Mouse (Mus musculus): ENCODE results near the gene Pml. TPM values are rescaled to one million over a fixed set of nuclear protein-coding genes. Genes with fewer than 3 reads are reported as not detected.

The Pml gene
- polyA plus RNA-seq, 1 experiment from 2014 or later, result 4.1 TPM

- 4% methylated on average over 18 of the region's 18 CpGs for WGBS
- Histone ChIP-seq H3K4me2 (replicated peaks) (peak overlapping the region; percentile 65), H3K36me3 (no peaks in the 10 kb centered on the region), H3K27me3 (peaks cover 49% of the 10 kb centered on the region), H3K27ac (peak overlapping the region; percentile 93), H3K9ac (replicated peaks) (peak overlapping the region; percentile 80), H3K4me1 (replicated peaks) (peaks cover 63% of the 10 kb centered on the region), H3K9me3 (no peaks in the 10 kb centered on the region), H3K4me3 (replicated peaks) (peak overlapping the region; percentile 49)
- ATAC-seq, result peak; percentile 40
Observed at GRCm38 (mm10) chr9:58204448-58205000, 45.1 kb downstream of the Pml start.

DNA sequence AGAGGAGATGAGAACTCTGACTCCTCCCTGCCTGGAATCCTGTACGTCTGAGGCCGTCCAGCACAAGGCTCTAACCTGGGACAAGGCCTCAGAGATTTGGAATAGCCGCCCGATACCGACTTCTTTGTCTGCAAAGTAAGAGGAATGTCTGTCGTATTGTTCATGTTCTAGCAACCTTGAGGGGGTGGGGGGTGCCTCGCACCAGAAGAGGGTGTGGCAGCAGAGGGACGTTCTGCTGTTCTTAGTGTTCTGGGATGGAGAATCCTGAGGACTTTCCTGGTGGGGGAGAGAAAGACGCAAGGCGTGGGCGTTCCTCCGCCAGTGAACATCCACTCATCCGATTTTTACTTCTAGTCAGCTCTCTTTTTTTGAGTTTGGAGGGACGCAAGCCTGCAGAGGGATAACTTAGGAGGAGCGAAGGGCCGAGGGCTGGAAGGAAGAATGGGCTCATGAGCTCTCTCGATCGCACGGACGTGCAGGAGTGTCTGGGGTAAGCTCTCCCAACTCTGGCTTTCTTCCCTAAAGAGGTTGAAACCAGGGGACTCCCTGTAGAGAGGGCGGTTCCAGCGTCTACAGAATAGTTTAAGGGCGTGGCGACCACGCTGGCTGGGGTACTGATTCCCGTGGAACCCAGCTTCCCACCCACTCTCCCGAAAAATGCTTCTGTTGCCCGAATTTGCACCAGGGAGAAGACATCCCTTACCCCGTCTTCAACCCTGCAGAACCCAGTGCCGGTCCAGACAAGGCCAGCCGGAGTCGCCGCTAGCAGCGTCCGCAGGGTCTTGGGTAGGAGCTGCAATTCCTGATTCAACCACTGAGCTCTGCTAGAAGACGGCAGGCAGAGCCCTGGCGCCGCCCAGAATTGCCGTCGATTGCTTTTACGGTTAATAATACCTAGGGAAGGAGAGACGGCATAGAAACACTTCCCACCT is 45.8 kb downstream of the Pml start, which contains the start of the genes Islr and Islr2:
TSS of gene Islr (minus strand) at position 791 of the 932 bp plus-strand sequence.
TSS of gene Islr2 (minus strand) at position 804 of the 932 bp plus-strand sequence.
- peaks cover 70% of the 10 kb centered on the region for H3K4me1 ChIP-seq (replicated peaks)
- H3K27ac ChIP-seq, result peak within 1 kb of the TSS; percentile 93
- H3K27me3 ChIP-seq, result peaks cover 57% of the 10 kb centered on the region
- H3K36me3 ChIP-seq, result no peaks in the 10 kb centered on the region
- WGBS, result 1% methylated on average over 42 of the region's 42 CpGs
- H3K9ac ChIP-seq (replicated peaks), result peak within 1 kb of the TSS; percentile 80
- ATAC-seq, result peak; percentile 69
- H3K4me3 ChIP-seq (replicated peaks), result peak within 1 kb of the TSS; percentile 49
- H3K9me3 ChIP-seq, result no peaks in the 10 kb centered on the region
- H3K4me2 ChIP-seq (replicated peaks), result peak within 1 kb of the TSS; percentile 65

DNA sequence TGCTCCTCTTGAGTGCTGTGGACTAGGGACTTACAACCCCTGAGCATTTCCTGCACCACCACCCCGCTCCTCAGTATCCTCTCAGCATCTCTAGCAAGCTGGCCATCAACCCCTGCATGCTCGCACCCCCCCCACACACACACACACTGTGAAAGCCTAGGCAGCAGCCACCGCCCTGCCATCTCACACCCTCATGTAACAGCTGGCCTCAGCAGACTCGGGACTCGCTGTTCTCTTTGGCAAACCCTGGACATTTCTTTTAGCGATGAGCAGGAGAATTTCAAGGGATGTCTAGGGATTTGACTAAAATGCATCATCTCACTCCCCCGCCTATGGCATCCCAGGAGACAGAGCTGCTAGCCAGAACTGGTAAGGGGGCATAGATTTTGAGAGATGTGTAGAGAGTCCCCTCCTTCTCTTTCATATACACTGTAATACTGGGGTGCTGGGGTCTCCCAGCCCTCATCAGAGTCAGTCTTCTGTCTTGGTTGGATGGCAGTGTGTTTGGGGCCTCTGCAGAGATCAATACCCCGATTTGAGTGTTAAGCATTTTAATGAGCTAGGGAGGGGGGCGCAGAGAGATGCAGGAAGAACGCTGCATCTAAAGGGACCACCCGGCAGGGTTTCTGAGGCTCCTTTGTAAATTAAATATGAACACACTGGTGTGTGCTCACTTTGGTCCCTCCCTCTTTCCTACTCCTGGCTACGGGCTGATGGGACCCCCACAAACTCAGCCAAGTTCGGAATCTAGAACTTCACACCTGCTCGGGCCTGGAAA is 46.7 kb downstream of the Pml start:
- 1% methylated on average over 14 of the region's 14 CpGs for WGBS
- H3K4me2 ChIP-seq (replicated peaks), result peak overlapping the region; percentile 65
- ATAC-seq, result no peak
- peak overlapping the region; percentile 93 for H3K27ac ChIP-seq
- peaks cover 77% of the 10 kb centered on the region for H3K4me1 ChIP-seq (replicated peaks)
- peak overlapping the region; percentile 80 for H3K9ac ChIP-seq (replicated peaks)
- H3K27me3 ChIP-seq, result peaks cover 66% of the 10 kb centered on the region
- no peaks in the 10 kb centered on the region for H3K9me3 ChIP-seq
- no peaks in the 10 kb centered on the region for H3K36me3 ChIP-seq
- H3K4me3 ChIP-seq (replicated peaks), result peak overlapping the region; percentile 49

DNA sequence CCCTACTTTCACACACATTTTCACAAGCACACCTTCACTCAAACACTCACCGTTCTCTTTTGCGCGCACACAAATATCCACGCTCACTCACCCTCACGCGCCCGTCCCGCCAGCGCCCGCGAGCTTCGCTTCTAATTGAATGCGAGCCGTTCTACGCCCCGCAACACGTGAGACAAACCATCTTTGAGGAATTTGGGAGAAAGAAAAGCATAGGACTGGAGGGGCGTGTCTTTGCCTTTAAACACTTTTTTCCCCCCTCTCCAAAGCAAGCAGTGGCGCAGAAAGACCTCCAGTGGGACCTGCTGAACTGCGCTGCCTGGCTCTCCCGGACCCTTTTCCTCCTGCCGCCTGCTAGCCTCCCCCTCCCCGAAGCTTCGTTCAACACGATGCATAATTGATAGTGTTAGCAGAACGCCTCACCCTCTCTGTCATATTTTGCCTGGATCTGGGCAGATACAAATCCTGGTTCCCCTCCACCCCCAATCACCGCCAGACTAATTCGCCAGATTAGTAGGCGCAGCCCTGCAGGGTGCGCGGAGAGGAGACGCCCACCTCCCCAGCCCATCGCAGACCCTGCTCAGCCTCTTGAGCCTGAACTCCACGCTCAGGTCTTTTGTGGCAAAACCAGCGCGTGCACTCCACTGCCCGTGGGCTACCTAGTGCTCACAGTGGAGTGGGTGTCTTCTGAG is 47.6 kb downstream of the Pml start:
- peaks cover 83% of the 10 kb centered on the region for H3K4me1 ChIP-seq (replicated peaks)
- 0 out of 2 replicates have a peak, but pooled peaks have one; percentile 4 for ATAC-seq

DNA sequence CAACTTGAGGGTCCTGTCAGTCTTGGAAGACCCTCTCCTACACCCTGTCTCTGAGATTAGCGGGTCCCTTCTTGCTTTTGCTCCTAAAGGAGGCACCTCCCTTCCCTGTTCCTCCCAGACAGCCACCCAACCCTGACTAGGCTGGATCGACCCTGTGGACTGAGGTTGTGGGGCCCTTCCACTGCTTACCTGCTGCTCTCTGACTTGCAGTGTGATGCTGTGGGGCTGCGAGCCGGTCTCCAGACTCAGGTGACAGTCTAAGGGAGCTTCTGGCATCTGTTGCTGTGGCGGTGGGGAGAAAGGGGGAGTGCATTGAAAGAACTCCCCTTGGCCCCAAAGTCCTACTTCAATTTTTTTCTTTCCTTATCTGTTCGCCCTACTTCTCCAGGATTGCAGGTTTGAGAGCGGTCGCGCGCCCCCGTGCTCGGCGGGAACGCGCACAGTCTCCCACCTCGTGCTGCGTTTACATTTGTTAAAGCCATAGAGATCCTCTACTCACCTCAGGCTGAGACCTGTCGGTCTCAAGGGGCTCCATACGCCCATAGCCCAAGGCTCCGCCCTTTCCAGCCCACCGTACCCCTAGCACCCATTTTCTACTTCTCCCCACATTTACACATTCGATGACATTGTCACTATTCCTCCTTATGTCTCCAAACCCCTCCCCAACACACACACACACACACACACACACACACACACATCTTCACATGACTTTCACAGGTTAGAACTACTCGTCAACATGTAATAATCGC is 48.3 kb downstream of the Pml start:
- Histone ChIP-seq H3K9ac (replicated peaks) (peak overlapping the region; percentile 80), H3K4me3 (replicated peaks) (peak overlapping the region; percentile 49), H3K9me3 (no peaks in the 10 kb centered on the region), H3K27me3 (peaks cover 78% of the 10 kb centered on the region), H3K36me3 (no peaks in the 10 kb centered on the region), H3K4me2 (replicated peaks) (peak overlapping the region; percentile 65), H3K27ac (peak overlapping the region; percentile 93), H3K4me1 (replicated peaks) (peaks cover 85% of the 10 kb centered on the region)
- no peak for ATAC-seq
- under 1% methylated on average over 24 of the region's 24 CpGs for WGBS

More for the DNA sequence above, 47.6 kb downstream of the Pml start:
- WGBS, result under 1% methylated on average over 37 of the region's 37 CpGs
- H3K4me2 ChIP-seq (replicated peaks), result peak overlapping the region; percentile 65
- no peaks in the 10 kb centered on the region for H3K36me3 ChIP-seq
- H3K27ac ChIP-seq, result peak overlapping the region; percentile 93
- no peaks in the 10 kb centered on the region for H3K9me3 ChIP-seq
- H3K9ac ChIP-seq (replicated peaks), result peak overlapping the region; percentile 80
- peaks cover 72% of the 10 kb centered on the region for H3K27me3 ChIP-seq
- H3K4me3 ChIP-seq (replicated peaks), result peak overlapping the region; percentile 49

DNA sequence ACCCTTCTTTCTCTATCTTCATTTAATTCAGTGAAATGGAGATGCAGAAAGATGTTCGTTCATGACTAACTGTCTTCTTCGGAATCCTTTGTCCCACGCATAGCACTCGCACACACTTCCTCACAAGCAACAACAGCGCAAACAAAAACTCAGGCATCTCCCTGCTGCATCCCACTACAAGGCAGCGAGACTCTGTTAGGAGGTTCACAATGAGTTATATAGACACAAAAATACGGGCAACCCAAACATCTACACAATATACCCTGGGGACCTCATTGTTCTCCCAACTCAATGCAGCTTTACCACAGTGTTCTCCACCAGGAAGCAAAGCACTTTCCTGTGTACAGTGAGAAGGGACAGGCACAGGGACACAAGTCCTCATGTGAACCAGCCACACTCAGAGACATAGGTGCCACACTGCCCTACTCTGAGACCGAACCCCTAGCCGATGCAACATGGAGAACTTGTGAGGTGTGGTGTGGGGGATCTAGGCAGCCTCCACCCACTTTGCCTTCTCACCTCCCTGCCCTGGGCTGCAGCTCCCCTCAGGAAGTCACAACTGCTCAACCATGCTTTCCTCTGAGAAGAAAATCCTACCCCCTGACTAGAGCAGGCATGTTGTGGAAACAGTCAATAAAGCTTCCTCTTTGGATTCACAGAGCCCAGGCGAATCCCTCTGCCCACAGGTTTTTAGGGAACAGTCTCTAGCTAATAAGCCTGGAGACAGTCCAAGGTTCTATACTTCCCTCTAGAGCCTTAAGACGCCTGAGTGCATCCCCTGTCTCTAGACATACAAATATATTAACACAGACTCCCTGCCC is 49.1 kb downstream of the Pml start:
- Histone ChIP-seq H3K4me2 (replicated peaks) (peak overlapping the region; percentile 65), H3K9me3 (no peaks in the 10 kb centered on the region), H3K36me3 (no peaks in the 10 kb centered on the region), H3K27ac (peak overlapping the region; percentile 93), H3K4me1 (replicated peaks) (peaks cover 88% of the 10 kb centered on the region), H3K4me3 (replicated peaks) (peak overlapping the region; percentile 49), H3K27me3 (peaks cover 86% of the 10 kb centered on the region), H3K9ac (replicated peaks) (peak overlapping the region; percentile 80)
- WGBS, result 8% methylated on average over 11 of the region's 11 CpGs
- no peak for ATAC-seq

- Histone ChIP-seq H3K4me3 (replicated peaks) (peak overlapping the region; percentile 49), H3K9me3 (no peaks in the 10 kb centered on the region), H3K4me1 (replicated peaks) (peaks cover 85% of the 10 kb centered on the region), H3K36me3 (no peaks in the 10 kb centered on the region), H3K9ac (replicated peaks) (peak overlapping the region; percentile 80), H3K4me2 (replicated peaks) (peak overlapping the region; percentile 65), H3K27ac (peak overlapping the region; percentile 93), H3K27me3 (peaks cover 95% of the 10 kb centered on the region)
- no peak for ATAC-seq
- WGBS, result under 1% methylated on average over 41 of the region's 41 CpGs
Observed at GRCm38 (mm10) chr9:58199381-58200269, 50.0 kb downstream of the Pml start.

DNA sequence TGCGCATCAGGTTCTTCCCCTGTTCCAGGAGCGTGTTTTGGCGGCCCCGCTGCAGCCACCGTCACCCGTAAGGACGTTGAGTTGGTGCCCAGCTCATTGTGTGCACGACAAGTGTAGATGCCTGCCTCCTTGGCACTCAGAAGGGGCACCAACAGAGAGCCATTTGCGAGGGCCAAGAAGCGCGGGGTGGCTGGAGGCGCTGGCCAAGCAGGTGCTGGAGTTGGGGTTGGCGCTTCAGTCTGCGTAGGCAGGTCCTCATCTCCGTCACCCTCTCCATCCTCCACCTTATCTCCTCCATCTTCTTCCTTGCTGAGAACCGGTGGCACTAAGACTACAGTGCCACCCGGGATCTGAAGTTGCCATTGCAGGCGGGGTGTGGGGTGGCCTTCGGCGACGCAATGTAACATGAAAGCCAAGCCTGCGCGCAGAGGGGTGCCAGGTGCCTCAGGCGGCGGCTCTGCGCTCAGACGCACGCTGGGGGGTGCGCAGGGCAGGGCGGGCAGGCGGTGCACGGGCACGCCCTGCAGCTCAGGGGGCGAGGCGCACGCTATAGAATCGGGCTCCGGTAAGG is 50.7 kb downstream of the Pml start:
- H3K27me3 ChIP-seq, result peaks cover 100% of the 10 kb centered on the region
- H3K4me1 ChIP-seq (replicated peaks), result peaks cover 86% of the 10 kb centered on the region
- peak overlapping the region; percentile 65 for H3K4me2 ChIP-seq (replicated peaks)
- ATAC-seq, result no peak
- H3K27ac ChIP-seq, result peak overlapping the region; percentile 93
- no peaks in the 10 kb centered on the region for H3K36me3 ChIP-seq
- no peaks in the 10 kb centered on the region for H3K9me3 ChIP-seq
- peak overlapping the region; percentile 80 for H3K9ac ChIP-seq (replicated peaks)
- H3K4me3 ChIP-seq (replicated peaks), result peak overlapping the region; percentile 49
- under 1% methylated on average over 38 of the region's 38 CpGs for WGBS
